Mouse (Mus musculus) forebrain, postnatal 0 days (tissue): ENCODE data around the gene Atp5f1. TPM values are rescaled to one million over a fixed set of nuclear protein-coding genes. Genes with fewer than 3 reads are reported as not detected.
"Not testable (repeated sequence)": the region's sequence is repeated elsewhere in the genome, so short reads cannot be mapped to it uniquely, and the experiment has no call there.

Experiments used
- ATAC-seq: fragments of 200-750 bp; cut with Nextera tagmentation; 2 replicates; pipeline ENCODE4 v1.8.0; 2017; ENCODE audit warnings: mild to moderate bottlenecking, moderate library complexity
- DNase-seq: peaks from one replicate; pipeline ENCODE4 v3.0.0-alpha.2; 2015
- H3K27ac ChIP-seq: fragments of 300-500 bp; sonication (generic); 2 replicates; pipeline ENCODE4 v1.5.1; 2014; ENCODE audit warnings: low read depth, mild to moderate bottlenecking, antibody characterized with exemption, low read length, moderate library complexity, mixed read lengths
- H3K27me3 ChIP-seq: fragments of 300-500 bp; sonication (generic); 2 replicates; pipeline ENCODE4 v1.6.1; 2014; ENCODE audit warnings: mild to moderate bottlenecking, low read length, mixed read lengths; ENCODE audit not compliant: insufficient read depth
- H3K36me3 ChIP-seq: fragments of 300-500 bp; sonication (generic); 2 replicates; pipeline ENCODE4 v1.6.1; 2014; ENCODE audit warnings: mild to moderate bottlenecking, moderate library complexity; ENCODE audit not compliant: insufficient read depth
- H3K4me1 ChIP-seq: fragments of 300-500 bp; sonication (generic); 2 replicates; pipeline ENCODE4 v1.6.1; 2014; ENCODE audit warnings: antibody characterized with exemption; ENCODE audit not compliant: insufficient read depth
- H3K4me2 ChIP-seq: fragments of 300-500 bp; sonication (generic); 2 replicates; pipeline ENCODE4 v1.6.1; 2014; ENCODE audit warnings: low read depth, mild to moderate bottlenecking, moderate library complexity
- H3K4me3 ChIP-seq: fragments of 300-500 bp; sonication (generic); 2 replicates; pipeline ENCODE4 v1.5.1; 2014; ENCODE audit warnings: low read depth, low read length, mixed read lengths
- H3K9ac ChIP-seq: fragments of 300-500 bp; sonication (generic); 2 replicates; pipeline ENCODE4 v1.6.1; 2014; ENCODE audit warnings: mild to moderate bottlenecking
- H3K9me3 ChIP-seq: fragments of 300-500 bp; sonication (generic); 2 replicates; pipeline ENCODE4 v1.6.1; 2016; ENCODE audit warnings: low read length
- CTCF ChIP-seq: sonication (generic); IDR thresholded peaks from 2 replicates; pipeline ENCODE4 v1.5.1; 2016; ENCODE audit warnings: antibody characterized with exemption, control low read depth, low read depth
- WGBS: fragments of 180-500 bp; shearing (Covaris S2); extraction: QIAGEN DNeasy Blood & Tissue Kit; methylation state at CpG from one replicate; pipeline ENCODE4 v1.1.7; 2014; 5-methylcytosine and 5-hydroxymethylcytosine counted together
- polyA plus RNA-seq: library from polyadenylated mRNA; unstranded; fragments of >200 nt; fragmentation: Nextera tagmentation; extraction: Ambion mirVana; gene quantifications from 2 replicates; pipeline ENCODE4 v1.2.1, GENCODE M21; 2015
- total RNA-seq: library from RNA; depleted of rRNA; stranded (reverse); fragments of >200 nt; gene quantifications from 2 replicates; pipeline ENCODE4 v1.2.3, GENCODE M21; 2014

Atp5f1 gene
- total and polyA plus RNA-seq, 2 experiments from 2014 or later: 295 to 535 TPM

DNA sequence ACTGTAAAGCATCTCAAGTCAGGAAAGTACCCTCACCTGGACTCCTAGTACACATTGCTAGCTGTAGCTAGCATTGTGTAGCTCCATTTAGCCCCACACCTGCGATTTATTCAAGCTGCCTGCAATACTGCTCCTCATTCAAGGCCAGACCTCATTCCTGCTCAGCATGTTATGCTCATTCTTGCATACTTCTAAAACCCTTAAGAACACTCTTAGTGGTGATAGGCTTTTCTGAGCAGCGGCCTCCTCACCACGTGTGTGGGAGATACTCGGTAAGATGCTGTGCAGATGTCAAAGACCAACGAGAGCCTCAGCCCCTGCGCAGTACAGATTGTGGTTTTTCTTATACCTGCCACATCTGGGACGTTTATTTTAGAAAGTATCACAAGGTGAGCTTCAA lies 30.1 kb downstream of the Atp5f1 start:
- H3K27ac ChIP-seq: no peak overlapping the region
- DNase-seq (no peak), ATAC-seq (no peak)
- H3K36me3 ChIP-seq: no peaks in the 10 kb centered on the region
- 87% methylated on average over 7 of the region's 7 CpGs for WGBS
- H3K4me1 ChIP-seq: no peaks in the 10 kb centered on the region
- no peak overlapping the region for H3K9ac ChIP-seq
- H3K9me3 ChIP-seq: no peaks in the 10 kb centered on the region
- no peak overlapping the region for H3K4me2 ChIP-seq
- TF ChIP-seq CTCF: no peak
- no peaks in the 10 kb centered on the region for H3K27me3 ChIP-seq
- no peak overlapping the region for H3K4me3 ChIP-seq

- 88% methylated on average over 6 of the region's 6 CpGs for WGBS
- DNase-seq (no peak), ATAC-seq (no peak)
Observed at GRCm38 (mm10) chr3:105928781-105929180, 31.1 kb downstream of the Atp5f1 start.

DNA sequence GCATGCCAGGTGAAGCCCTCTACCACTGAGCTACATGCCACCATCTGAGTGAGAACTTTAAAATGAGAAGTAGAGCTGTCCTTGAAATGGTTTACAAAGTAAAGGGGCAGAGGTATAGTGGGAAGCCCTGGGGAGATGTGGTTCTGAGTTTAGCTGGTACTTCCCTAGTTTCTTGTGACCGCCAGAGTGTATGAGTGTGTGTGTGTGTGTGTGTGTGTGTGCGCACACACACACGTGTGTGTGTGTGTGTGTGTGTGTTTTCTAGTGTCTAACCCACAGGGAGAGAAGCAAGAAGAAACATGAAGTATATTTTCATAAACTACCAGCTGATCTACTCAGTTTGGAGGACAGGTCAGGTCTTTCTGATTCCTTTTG lies 31.7 kb downstream of the Atp5f1 start:
- 91% methylated on average over 3 of the region's 3 CpGs for WGBS
- ATAC-seq: no peak
- TF ChIP-seq CTCF: no peak

More at GRCm38 (mm10) chr3:105928781-105929180, 31.1 kb downstream of the Atp5f1 start:
- TF ChIP-seq CTCF: no peak
- Histone ChIP-seq H3K9me3 (no peaks in the 10 kb centered on the region), H3K27ac (no peak overlapping the region), H3K4me3 (no peak overlapping the region), H3K36me3 (no peaks in the 10 kb centered on the region), H3K27me3 (no peaks in the 10 kb centered on the region), H3K4me2 (no peak overlapping the region), H3K9ac (no peak overlapping the region), H3K4me1 (no peaks in the 10 kb centered on the region)

DNA sequence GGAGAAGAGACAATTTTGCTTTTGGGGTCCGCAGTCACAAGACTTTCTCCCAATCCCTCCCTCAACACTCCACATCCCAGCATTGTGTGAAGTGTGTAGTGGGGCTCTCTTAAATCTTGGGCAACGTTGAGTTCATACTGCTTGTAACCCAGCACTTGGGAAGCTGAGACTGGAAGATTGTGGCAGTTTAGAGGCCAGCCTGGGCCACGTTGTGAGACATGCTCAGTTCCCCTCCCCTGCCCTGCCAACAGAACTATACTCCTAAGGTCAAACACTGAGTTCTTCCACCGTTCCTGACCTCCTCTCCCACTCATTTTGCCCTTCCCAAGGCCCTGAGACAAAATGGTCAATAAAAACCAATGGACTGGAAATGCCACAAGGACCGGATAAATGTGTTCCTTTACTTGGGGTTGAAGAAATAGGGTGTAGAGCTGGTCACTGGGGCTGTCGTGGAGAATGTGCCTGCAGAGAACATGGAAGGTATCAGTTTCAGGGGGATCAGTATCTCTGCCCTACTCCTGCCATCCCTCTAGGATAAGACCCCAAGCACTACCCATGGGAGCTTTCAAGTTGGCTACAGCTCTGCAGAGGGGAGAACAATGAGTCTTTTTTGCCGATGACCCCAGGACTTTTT lies 32.2 kb downstream of the Atp5f1 start:
- H3K9me3 ChIP-seq: no peaks in the 10 kb centered on the region
- WGBS: 84% methylated on average over 7 of the region's 7 CpGs
- no peak for TF ChIP-seq CTCF

More for the DNA sequence above, 31.7 kb downstream of the Atp5f1 start:
- H3K4me2 ChIP-seq: no peak overlapping the region
- no peak overlapping the region for H3K4me3 ChIP-seq
- DNase-seq: no peak
- no peaks in the 10 kb centered on the region for H3K36me3 ChIP-seq
- no peaks in the 10 kb centered on the region for H3K27me3 ChIP-seq
- H3K27ac ChIP-seq: no peak overlapping the region
- no peaks in the 10 kb centered on the region for H3K4me1 ChIP-seq
- H3K9me3 ChIP-seq: no peaks in the 10 kb centered on the region
- no peak overlapping the region for H3K9ac ChIP-seq

DNA sequence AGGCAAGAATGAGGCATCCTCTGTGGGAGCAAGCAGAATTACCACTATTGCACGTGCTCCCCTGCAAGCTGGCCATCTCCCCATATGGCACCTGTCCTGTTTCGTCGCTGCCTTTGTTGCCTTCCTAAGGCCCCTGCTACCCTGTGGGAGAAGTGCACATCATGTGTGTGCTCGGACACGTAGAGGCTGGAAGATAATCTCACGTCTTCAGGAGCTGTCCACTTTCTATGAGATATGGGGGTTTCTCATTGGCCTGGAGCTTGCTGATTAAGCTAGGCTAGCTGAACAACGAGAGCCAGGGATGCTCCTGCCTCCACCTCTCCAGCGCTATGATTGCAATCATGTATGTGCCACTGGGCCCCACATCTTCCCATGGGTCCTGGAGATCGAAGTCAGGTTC lies 35.3 kb downstream of the Atp5f1 start:
- no peak overlapping the region for H3K4me2 ChIP-seq
- H3K27ac ChIP-seq: no peak overlapping the region
- H3K4me3 ChIP-seq: no peak overlapping the region
- no peaks in the 10 kb centered on the region for H3K36me3 ChIP-seq
- H3K27me3 ChIP-seq: no peaks in the 10 kb centered on the region
- no peak for TF ChIP-seq CTCF
- no peaks in the 10 kb centered on the region for H3K4me1 ChIP-seq
- 93% methylated on average over 9 of the region's 9 CpGs for WGBS
- H3K9me3 ChIP-seq: no peaks in the 10 kb centered on the region
- no peak overlapping the region for H3K9ac ChIP-seq
- DNase-seq: no peak
- no peak for ATAC-seq

More for the DNA sequence above, 32.2 kb downstream of the Atp5f1 start:
- H3K27ac ChIP-seq: no peak overlapping the region
- ATAC-seq (no peak), DNase-seq (no peak)
- no peaks in the 10 kb centered on the region for H3K4me1 ChIP-seq
- H3K36me3 ChIP-seq: no peaks in the 10 kb centered on the region
- H3K4me2 ChIP-seq: no peak overlapping the region
- no peak overlapping the region for H3K9ac ChIP-seq
- H3K4me3 ChIP-seq: no peak overlapping the region
- H3K27me3 ChIP-seq: no peaks in the 10 kb centered on the region

DNA sequence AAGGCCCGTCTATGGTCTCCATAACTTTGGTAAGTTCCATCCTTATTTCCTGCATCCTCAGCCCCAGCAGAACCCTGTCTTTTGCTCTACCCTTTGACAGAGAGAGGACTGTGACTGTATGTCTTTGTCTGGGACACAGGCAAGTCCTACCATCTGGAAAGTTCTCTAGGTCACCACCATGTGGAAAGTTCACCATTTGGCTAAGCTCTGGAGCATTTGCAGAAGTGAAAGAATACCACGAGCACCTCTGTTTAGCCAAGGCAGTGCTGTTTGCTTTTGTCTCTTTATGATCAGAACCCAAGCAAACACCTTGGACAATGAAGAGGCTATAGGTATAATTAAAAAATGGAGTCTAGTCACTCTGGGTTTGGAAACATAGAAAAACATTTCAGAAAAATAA lies 37.9 kb downstream of the Atp5f1 start:
- H3K36me3 ChIP-seq: no peaks in the 10 kb centered on the region
- WGBS: 80% methylated on average over 2 of the region's 2 CpGs

DNA sequence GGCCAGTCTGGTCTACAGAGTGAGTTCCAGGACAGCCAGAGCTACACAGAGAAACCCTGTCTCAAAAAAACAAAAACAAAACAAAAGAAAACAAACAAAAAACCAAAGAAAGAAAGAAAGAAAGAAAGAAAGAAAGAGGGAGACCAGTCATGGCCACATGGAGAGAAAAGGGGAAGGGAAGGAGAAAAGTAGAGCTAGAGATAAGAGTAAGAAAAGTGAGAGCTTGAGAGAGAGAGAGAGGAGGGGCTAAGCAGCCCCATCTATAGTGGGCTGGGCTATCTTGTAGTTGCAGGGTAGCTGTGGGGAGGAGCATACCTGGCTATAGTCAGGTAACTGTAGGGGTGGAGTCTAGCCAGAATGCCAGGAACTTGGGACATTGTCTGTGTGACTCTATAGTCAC lies 39.2 kb downstream of the Atp5f1 start:
- not testable (repeated sequence) for H3K9me3 ChIP-seq, H3K27ac ChIP-seq, H3K4me1 ChIP-seq, DNase-seq, ATAC-seq, H3K4me3 ChIP-seq, H3K4me2 ChIP-seq, H3K36me3 ChIP-seq, H3K27me3 ChIP-seq, H3K9ac ChIP-seq

More for the DNA sequence above, 37.9 kb downstream of the Atp5f1 start:
- Histone ChIP-seq H3K9ac (no peak overlapping the region), H3K27ac (no peak overlapping the region), H3K4me2 (no peak overlapping the region), H3K27me3 (no peaks in the 10 kb centered on the region), H3K9me3 (no peaks in the 10 kb centered on the region), H3K4me1 (no peaks in the 10 kb centered on the region), H3K4me3 (no peak overlapping the region)
- DNase-seq (no peak), ATAC-seq (no peak)
- TF ChIP-seq CTCF: no peak
